Mouse (Mus musculus): ENCODE data around the gene Apbb2. TPM values are rescaled to one million over a fixed set of nuclear protein-coding genes. Genes with fewer than 3 reads are reported as not detected.

Gene Apbb2
- polyA plus RNA-seq, 1 experiment from 2014 or later: 69.5 TPM

DNA sequence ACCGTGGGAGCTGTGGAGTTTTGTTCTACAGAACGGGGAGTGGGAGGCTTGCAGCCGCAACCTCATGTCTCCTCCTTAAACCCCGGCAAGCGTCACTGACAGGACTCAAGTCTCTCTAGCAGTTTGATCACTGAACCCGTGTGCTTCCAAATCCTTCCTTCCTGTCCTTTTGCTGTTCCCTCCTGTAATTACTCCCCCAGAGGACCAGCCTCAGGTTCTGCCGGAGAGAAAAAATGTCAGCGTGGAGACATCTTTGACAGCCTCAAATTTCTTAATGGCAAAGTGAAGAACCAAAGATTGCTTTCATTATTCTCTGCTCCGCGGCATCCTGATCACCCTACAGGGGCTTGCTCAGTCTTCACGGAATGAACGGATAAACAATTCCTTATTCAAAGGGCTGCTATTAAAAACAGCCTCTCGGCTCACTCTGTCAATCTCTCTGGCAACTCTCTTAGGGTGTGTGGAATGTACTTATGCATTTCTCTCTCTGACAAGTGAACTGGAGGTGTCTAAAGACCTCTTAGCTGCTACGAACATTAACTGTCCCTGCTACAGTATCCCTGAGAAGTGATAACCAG is 298.7 kb downstream of the Apbb2 start:
- 31% methylated on average over 14 of the region's 14 CpGs for WGBS
- no peak overlapping the region for H3K4me3 ChIP-seq
- H3K36me3 ChIP-seq: no peaks in the 10 kb centered on the region
- H3K27ac ChIP-seq (replicated peaks): peak overlapping the region; percentile 54
- no peaks in the 10 kb centered on the region for H3K9me3 ChIP-seq
- ATAC-seq (ENCODE audit: low FRiP score, low read depth): 0 out of 2 replicates have a peak, but pooled peaks have one; percentile 23
- no peaks in the 10 kb centered on the region for H3K27me3 ChIP-seq
- peaks cover 16% of the 10 kb centered on the region for H3K4me1 ChIP-seq
- H3K4me2 ChIP-seq (replicated peaks): no peak overlapping the region
- H3K9ac ChIP-seq (replicated peaks): no peak overlapping the region

DNA sequence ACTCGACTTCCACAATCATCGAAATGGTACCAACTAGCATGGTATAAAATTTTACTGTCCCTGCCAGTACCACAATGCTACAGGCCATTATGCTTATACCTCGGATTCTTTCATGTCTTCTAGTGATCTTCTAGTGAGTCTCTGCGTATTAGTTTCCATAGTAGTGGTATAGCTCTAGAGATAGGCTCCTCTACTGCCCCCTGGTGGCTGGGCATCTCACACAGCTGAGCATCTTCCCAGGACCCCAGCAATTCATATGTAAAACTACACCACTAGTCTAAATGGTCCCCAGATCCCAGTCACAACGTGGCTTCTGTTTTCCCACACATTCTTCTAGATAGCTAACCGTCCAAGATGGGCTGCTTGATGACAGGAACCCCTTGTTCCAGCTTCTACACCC is 299.2 kb downstream of the Apbb2 start:
- 70% methylated on average over 6 of the region's 6 CpGs for WGBS
- peaks cover 14% of the 10 kb centered on the region for H3K4me1 ChIP-seq
- no peaks in the 10 kb centered on the region for H3K9me3 ChIP-seq
- H3K27me3 ChIP-seq: no peaks in the 10 kb centered on the region
- no peaks in the 10 kb centered on the region for H3K36me3 ChIP-seq
- no peak for ATAC-seq (ENCODE audit: low FRiP score, low read depth)
- H3K9ac ChIP-seq (replicated peaks): no peak overlapping the region
- H3K27ac ChIP-seq (replicated peaks): peak overlapping the region; percentile 54
- no peak overlapping the region for H3K4me3 ChIP-seq
- no peak overlapping the region for H3K4me2 ChIP-seq (replicated peaks)

DNA sequence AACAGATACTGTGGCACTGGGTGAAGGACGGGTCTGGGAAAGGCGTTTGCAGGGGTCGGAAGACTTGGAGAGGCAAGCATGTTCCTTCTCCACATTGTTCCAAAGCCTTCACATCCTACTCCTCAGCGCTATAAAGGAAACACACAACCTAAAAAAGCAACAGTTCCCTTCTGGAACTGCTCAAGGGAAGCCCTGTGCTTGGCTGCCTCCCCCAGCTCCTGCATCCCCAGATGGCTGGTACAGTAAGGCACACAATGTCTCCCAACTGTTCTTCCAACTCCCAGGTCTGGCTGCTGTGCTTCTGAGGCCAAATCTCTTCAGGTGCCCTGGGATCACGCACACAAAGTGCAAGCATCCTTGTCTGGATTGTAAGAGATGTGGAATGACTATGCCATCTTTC is 302.8 kb downstream of the Apbb2 start:
- no peak overlapping the region for H3K4me2 ChIP-seq (replicated peaks)
- H3K9me3 ChIP-seq: no peaks in the 10 kb centered on the region
- ATAC-seq (ENCODE audit: low FRiP score, low read depth): no peak
- H3K4me1 ChIP-seq: peaks cover 12% of the 10 kb centered on the region
- no peak overlapping the region for H3K4me3 ChIP-seq
- 89% methylated on average over 5 of the region's 5 CpGs for WGBS
- H3K9ac ChIP-seq (replicated peaks): no peak overlapping the region
- 0 out of 2 replicates have a peak, but pooled peaks cover 2% of the 10 kb centered on the region for H3K36me3 ChIP-seq
- H3K27me3 ChIP-seq: no peaks in the 10 kb centered on the region
- H3K27ac ChIP-seq (replicated peaks): no peak overlapping the region

DNA sequence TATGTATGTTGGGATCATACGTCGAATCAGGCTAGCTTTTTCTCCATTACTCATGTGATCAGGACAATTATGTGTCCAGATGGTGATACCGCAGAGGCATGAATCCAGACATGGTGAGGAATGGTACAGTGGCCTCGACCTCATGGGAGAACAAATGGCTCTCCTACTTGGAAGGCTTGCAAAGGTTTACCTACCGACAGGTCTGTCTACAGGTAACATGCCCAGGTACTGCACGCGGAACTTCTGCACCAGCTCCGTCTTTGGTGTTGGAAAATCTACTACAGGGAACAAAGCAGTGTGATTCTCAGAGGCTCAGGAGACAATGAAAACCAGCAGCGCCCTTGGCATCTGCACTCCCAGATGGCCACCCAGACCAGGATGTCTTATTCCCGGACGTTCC is 307.8 kb downstream of the Apbb2 start:
- Histone ChIP-seq H3K27me3 (no peaks in the 10 kb centered on the region), H3K9me3 (no peaks in the 10 kb centered on the region), H3K4me3 (no peak overlapping the region), H3K36me3 (peaks cover 19% of the 10 kb centered on the region), H3K27ac (replicated peaks) (no peak overlapping the region), H3K9ac (replicated peaks) (no peak overlapping the region), H3K4me1 (no peaks in the 10 kb centered on the region), H3K4me2 (replicated peaks) (no peak overlapping the region)
- WGBS: 92% methylated on average over 11 of the region's 11 CpGs
- no peak for ATAC-seq (ENCODE audit: low FRiP score, low read depth)

DNA sequence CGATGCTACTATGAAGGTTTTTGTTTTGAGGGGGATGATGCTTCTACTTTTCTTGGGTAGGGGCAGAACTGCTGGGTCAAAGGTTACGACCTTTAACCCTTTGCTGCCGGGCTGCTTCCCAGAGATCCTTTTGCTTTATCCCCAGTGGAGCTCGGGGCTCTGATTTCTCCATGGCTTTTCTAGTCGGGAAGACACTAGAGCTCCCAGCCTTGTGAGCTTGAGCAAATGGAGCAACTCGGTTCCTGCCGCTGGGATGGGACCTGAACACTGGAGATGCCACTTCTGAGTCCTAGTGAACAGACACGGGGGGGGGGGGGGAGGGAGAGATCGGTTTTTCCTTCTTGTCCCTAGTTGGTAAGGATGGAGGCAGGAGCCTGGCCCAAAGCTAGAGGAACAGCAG is 308.3 kb downstream of the Apbb2 start:
- H3K27ac ChIP-seq (replicated peaks): no peak overlapping the region
- H3K27me3 ChIP-seq: no peaks in the 10 kb centered on the region
- no peak for ATAC-seq (ENCODE audit: low FRiP score, low read depth)
- no peak overlapping the region for H3K4me2 ChIP-seq (replicated peaks)
- H3K4me3 ChIP-seq: no peak overlapping the region
- no peaks in the 10 kb centered on the region for H3K4me1 ChIP-seq
- peaks cover 19% of the 10 kb centered on the region for H3K36me3 ChIP-seq
- 48% methylated on average over 9 of the region's 9 CpGs for WGBS
- H3K9ac ChIP-seq (replicated peaks): no peak overlapping the region
- no peaks in the 10 kb centered on the region for H3K9me3 ChIP-seq

DNA sequence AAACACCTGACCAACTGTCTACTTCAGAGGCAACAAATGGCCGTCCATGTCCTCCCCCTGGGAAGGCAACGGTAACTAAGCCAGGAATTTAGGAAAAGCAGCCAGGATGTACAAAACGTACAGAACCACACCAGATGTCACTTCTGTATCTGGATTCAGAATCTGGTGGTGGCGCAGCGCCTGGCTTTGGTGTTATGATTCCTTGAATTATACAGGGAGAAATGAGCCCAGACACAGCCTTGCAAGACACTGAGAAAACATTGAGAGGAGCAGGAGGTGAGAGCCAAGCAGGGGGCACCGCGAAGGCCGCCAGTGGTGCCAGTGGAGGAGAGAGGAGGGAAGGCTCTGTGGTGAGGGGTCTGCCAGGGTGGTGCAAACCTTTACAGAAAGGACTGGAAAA is 313.1 kb downstream of the Apbb2 start:
- Histone ChIP-seq H3K9ac (replicated peaks) (no peak overlapping the region), H3K27ac (replicated peaks) (no peak overlapping the region), H3K27me3 (no peaks in the 10 kb centered on the region), H3K9me3 (no peaks in the 10 kb centered on the region), H3K36me3 (peaks cover 28% of the 10 kb centered on the region), H3K4me3 (no peak overlapping the region), H3K4me2 (replicated peaks) (no peak overlapping the region), H3K4me1 (no peaks in the 10 kb centered on the region)
- ATAC-seq (ENCODE audit: low FRiP score, low read depth): no peak
- 91% methylated on average over 8 of the region's 8 CpGs for WGBS

DNA sequence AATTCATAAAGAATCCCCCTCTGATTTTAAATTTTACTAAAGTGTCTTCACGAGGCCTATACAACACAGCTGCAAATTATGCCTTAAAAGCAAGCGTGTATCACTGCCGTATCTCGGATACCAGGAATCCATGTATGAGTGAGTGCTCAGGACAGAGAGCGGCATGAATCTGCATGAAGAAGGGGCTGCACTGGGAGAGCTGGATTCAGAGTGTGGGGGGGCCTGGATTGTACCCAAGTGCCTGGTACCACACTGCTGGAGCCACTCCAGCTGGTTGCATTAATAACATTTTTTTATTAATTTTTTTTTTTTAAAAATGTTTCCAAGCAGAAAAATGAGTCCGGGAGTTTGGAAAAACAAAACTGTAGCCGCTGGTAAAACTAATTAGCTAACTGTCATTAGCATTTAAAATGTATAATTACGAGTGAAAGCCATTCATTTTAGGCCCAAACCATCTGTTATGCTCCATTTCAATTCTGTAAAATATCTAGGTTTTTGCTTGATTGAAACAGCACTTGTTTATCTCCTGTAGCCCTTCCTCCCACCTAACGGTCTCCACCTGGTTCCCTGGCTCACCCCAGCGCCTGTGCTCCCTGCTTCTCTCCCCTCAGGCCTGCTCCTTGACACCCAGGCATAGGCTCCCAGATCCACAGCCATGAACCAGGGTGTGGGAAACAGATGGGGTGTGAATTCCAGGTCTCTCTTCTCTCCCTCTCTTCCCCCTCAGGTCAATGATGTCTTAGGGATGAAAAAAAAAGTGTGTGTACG is 314.1 kb downstream of the Apbb2 start:
- Histone ChIP-seq H3K4me1 (no peaks in the 10 kb centered on the region), H3K4me3 (no peak overlapping the region), H3K27me3 (no peaks in the 10 kb centered on the region), H3K36me3 (peaks cover 27% of the 10 kb centered on the region), H3K4me2 (replicated peaks) (no peak overlapping the region), H3K27ac (replicated peaks) (no peak overlapping the region), H3K9me3 (no peaks in the 10 kb centered on the region), H3K9ac (replicated peaks) (no peak overlapping the region)
- no peak for ATAC-seq (ENCODE audit: low FRiP score, low read depth)
- WGBS: 87% methylated on average over 11 of the region's 11 CpGs

DNA sequence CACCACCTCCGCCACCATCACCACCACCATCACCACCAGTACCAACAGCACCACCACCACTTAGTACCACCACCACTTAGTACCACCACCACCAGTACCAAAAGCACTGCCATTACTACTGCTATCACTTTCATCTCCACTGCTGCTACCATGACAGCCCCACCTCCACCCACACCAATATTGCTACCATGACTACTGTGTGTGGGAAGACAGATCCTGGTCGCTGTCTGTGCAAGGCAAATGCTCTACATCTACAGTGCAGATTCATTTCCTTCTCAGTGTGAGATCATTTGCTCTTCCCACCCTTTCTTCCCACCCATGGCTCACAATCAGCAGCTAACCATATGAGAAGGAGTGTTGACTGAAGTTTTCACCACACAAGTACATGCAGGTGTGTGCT is 315.7 kb downstream of the Apbb2 start:
- Histone ChIP-seq H3K9me3 (no peaks in the 10 kb centered on the region), H3K36me3 (peaks cover 13% of the 10 kb centered on the region), H3K4me3 (no peak overlapping the region), H3K4me1 (no peaks in the 10 kb centered on the region), H3K27me3 (no peaks in the 10 kb centered on the region), H3K4me2 (replicated peaks) (no peak overlapping the region), H3K27ac (replicated peaks) (no peak overlapping the region), H3K9ac (replicated peaks) (no peak overlapping the region)
- ATAC-seq (ENCODE audit: low FRiP score, low read depth): no peak
- WGBS: 91% methylated on average over 2 of the region's 2 CpGs

DNA sequence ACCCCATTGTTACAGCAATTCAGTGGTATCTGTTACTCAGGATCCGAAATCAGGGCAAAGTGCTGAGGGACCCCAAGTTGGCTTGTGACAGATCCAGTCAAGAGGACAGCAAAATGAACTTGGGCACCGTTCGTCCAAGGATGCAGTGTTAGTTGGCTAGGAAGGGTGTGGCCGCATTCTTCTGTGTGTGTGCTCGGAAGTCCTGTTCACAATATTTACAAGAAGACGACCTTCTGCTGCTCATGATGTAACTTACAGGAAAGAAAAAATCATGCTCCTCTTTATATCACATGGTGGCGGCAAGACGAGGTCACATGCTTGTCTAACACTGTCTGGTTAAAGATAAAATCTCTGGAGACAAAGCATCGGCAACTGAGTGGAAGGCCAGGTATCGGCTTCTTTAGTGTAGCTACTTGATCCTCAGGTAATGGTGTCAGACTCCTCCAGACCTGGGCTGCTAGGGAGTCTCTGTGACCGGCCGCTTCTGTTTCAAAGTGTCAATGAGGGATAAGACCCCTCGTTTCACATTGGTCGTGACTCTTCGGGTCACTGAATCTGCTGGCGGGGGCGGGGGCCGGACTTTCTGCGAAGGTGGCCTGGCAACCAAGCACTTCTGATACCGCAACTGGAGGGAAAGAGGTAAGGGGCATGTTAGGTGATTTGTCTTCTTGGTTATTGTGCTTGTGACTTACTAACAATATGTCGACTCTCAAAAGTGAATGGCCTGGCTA is 316.3 kb downstream of the Apbb2 start:
- H3K9ac ChIP-seq (replicated peaks): no peak overlapping the region
- ATAC-seq (ENCODE audit: low FRiP score, low read depth): no peak
- no peaks in the 10 kb centered on the region for H3K4me1 ChIP-seq
- H3K4me3 ChIP-seq: no peak overlapping the region
- no peak overlapping the region for H3K27ac ChIP-seq (replicated peaks)
- no peaks in the 10 kb centered on the region for H3K27me3 ChIP-seq
- H3K36me3 ChIP-seq: peaks cover 13% of the 10 kb centered on the region
- H3K9me3 ChIP-seq: no peaks in the 10 kb centered on the region
- no peak overlapping the region for H3K4me2 ChIP-seq (replicated peaks)
- WGBS: 93% methylated on average over 21 of the region's 21 CpGs

DNA sequence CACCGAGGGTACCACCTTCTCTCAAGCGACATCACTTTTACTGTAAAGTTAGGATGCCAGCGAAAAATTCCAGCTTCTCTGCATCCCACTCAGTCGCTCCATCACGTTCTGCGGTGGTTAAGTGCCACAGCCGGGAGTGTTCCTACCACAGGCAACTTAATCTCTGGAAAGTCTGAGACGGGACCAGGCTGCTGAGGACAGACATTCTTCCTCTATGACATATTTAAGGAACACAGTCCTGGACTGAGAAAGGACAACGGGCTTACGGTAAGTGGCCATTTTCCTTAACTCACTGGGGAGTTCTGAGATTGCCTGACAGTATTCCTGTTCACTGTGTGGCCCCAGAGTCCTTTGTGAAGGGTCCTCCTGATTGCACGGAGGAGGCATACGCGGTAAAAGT is 318.0 kb downstream of the Apbb2 start:
- Histone ChIP-seq H3K9me3 (no peaks in the 10 kb centered on the region), H3K4me3 (no peak overlapping the region), H3K9ac (replicated peaks) (no peak overlapping the region), H3K27ac (replicated peaks) (no peak overlapping the region), H3K4me1 (no peaks in the 10 kb centered on the region), H3K36me3 (peaks cover 13% of the 10 kb centered on the region), H3K27me3 (no peaks in the 10 kb centered on the region), H3K4me2 (replicated peaks) (no peak overlapping the region)
- no peak for ATAC-seq (ENCODE audit: low FRiP score, low read depth)
- WGBS: 88% methylated on average over 13 of the region's 13 CpGs

DNA sequence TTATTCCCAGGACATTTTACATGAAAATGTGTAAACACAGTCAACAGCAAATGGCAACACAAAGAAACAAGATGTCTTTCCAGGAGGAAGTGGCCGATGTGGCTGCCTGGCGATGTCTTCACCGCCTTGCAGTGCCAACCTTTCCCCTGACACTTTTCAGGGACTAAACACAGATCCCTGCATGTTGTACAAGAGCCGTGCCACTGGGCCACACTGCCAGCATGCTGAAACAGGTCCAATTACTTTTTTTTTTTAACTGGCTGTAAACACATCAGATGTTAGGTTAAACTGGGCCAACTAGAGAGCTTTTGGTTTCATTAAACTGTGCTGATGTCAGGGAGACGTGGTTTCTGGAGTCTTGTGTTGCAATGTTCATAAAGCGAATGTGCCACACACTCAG is 319.7 kb downstream of the Apbb2 start:
- WGBS: 94% methylated on average over 6 of the region's 6 CpGs
- no peaks in the 10 kb centered on the region for H3K9me3 ChIP-seq
- peaks cover 13% of the 10 kb centered on the region for H3K36me3 ChIP-seq
- no peak overlapping the region for H3K27ac ChIP-seq (replicated peaks)
- no peak overlapping the region for H3K4me2 ChIP-seq (replicated peaks)
- ATAC-seq (ENCODE audit: low FRiP score, low read depth): no peak
- no peak overlapping the region for H3K9ac ChIP-seq (replicated peaks)
- no peak overlapping the region for H3K4me3 ChIP-seq
- H3K27me3 ChIP-seq: no peaks in the 10 kb centered on the region
- no peaks in the 10 kb centered on the region for H3K4me1 ChIP-seq

DNA sequence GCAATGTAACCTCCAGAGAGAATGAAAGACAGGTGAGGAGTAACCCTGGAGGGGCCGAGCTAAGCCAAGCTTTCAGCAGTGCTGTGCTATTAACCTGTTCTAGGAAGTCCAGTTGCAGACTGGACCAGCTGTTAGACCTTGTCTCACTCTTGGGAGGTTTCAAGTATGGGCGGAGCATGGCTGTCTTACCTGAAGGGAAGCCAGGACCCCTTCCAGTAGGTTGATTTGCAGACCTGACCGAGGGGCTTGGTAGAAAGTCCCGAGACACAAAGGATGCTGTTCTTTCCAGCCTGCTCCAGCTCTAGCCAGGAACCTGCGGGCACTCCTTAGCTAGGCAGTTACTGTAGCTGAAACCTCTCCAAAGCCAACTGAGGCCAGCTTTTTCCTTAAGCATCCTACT is 322.5 kb downstream of the Apbb2 start:
- no peak for ATAC-seq (ENCODE audit: low FRiP score, low read depth)
- Histone ChIP-seq H3K27ac (replicated peaks) (no peak overlapping the region), H3K4me1 (no peaks in the 10 kb centered on the region), H3K36me3 (0 out of 2 replicates have a peak, but pooled peaks cover 4% of the 10 kb centered on the region), H3K4me2 (replicated peaks) (no peak overlapping the region), H3K9me3 (no peaks in the 10 kb centered on the region), H3K9ac (replicated peaks) (no peak overlapping the region), H3K27me3 (no peaks in the 10 kb centered on the region), H3K4me3 (no peak overlapping the region)
- WGBS: 93% methylated on average over 5 of the region's 5 CpGs
